Mouse (Mus musculus): ENCODE data around the gene Phlda3.

DNA sequence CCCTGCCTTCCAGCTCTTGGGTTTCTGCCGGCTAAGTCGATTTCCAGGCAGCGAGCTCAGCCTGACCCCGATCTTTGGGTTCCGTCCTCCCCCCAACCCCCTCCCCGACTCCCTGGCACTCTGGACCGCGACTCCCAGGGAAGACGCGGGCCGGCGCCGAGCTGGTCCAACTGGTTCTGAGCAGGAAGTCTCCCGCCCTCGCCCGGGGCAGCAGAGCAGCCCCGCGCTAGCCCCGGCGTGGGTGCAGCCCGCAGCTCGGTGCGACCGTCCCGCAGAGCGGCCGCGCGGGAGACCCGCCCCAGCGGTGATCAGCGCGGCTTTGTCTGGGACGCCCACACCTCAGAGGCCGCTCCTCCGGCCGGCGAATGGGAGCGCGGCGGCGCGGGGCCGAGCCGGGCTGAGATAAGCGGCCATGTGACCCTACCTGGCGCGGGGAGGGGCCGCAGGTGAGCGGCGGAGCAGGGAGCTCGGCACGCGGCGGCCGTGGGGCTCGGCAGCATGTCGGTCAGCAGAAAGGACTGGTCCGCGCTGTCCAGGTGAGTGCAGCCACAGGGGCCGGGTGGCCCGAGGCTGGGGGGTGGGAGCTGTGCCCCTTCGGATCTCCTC is 52.7 kb downstream of the Phlda3 start, which contains the start of gene Lad1:
- TF ChIP-seq CTCF (IDR thresholded peaks at IDR 0.05; ENCODE audit: low read depth) (no peak), EP300 (IDR thresholded peaks at IDR 0.05; ENCODE audit: low read depth) (no peak)
